Mouse (Mus musculus): Measurements from ENCODE around the gene Ppp3ca.

Gene Ppp3ca

DNA sequence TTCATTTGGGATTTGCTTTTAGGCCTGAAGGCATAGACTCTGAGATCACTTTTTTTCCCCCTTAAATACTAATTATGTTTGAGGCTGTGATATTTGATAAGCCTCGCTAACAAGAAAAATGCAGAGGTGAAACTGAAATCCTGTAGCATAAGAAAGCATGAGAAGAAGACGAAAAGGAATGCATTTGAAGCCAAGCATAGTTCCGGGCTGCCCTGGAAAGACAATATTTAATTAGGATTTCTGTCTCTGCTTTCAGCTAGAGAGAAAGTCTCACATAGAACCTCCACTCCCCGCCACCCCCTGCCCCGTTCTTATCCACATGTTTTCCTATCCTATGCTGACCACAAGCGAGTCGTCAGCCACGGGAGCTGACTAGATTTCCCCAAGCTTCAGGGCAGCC lies 241.4 kb downstream of the Ppp3ca start:
- no peak for DNase-seq (ENCODE audit: low spot score)

DNA sequence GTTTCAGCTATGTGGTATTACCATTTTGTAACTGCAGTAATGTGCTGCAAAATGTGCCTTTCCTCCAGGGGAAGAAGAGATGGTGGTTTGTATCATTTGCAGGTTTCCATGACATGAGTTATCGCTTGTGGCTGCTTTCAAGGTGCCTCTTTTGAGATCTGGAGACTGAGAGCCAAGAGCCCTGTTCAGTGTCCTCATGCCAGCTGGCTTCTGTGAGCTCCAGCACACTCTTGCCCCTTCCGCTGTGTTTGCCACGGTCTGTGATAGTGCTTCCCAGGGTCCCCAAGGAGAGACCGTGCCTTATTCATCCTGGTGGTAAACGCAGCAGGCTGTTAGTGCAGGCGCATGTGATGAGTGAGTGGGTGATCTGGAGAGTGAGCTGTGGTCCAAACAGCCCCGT lies 247.2 kb downstream of the Ppp3ca start:
- no peak for DNase-seq (ENCODE audit: low spot score)

DNA sequence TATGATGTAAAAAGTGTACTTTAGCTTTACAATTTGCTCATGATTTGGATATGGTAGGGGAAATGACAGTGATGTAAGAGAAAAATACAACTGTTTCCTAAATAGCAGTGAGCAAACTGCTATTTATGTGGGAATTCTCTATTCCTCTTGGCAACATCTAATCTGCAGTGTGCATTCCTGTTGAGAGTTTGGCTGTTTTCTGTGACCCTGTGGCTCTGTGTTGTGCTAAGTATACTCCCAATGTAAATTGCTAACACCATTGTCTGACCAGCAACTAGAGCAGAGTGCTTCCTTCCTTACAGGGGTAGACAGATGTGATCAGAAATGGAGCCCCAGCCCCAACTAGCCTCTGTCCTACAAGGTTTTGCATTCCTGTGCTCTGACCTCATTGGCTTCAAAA lies 263.1 kb downstream of the Ppp3ca start:
- DNase-seq (ENCODE audit: low spot score) = no peak

DNA sequence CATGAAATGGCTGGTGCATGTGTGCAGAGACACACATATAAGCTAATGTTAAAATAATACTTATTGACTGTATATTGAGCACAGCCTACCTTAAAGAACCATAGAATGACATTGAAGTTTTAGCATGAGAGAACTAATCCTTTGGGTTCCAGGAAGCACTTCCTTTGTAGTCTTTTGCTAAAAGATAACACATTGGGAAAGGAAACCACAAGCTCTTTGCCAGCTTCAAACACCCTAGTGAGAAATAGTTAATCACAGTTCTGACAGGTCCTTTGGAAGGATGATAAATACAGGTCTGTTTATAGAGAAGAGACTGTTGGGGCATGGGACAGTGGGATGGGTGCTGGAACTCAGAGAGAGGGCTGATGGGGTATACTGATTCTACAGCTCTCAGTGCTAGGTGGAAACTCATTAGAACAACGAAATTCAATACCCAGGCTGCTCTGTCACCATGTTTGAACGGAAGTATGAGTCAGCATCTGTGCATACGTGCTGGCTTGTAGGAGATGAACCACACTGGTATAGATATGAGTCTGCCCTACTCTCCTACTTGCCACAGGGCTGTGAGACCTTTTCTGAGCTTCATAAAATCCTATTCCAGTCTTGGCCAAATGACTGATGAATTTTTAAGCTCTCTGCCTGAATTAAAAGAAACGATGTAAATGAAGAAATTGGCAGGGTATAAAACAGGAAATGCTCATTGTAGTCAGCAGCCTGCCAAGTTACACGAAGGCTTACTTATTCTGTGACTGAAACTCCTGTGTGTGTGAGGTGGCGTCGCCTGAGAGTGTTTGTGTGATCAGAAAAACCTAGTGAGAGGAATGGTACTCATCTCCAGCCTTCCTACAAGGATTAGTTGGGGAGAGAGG lies 271.0 kb downstream of the Ppp3ca start:
- DNase-seq (ENCODE audit: low spot score) = no peak

DNA sequence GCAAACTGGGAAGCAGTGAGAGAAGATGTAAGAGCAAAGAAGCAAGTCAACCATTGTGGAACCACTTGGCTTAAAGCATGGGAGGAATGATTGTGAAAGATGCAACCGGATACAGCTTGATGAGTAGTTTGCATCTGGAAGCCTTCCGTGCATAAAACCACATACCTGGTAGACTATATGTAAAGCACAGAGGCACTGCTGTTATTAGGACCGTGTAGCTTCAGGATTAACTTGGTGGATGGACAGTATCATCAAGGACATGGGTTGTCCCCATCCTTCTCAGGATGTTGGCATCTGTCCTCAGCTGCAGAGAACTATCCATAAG lies 271.6 kb downstream of the Ppp3ca start:
- no peak for DNase-seq (ENCODE audit: low spot score)

DNA sequence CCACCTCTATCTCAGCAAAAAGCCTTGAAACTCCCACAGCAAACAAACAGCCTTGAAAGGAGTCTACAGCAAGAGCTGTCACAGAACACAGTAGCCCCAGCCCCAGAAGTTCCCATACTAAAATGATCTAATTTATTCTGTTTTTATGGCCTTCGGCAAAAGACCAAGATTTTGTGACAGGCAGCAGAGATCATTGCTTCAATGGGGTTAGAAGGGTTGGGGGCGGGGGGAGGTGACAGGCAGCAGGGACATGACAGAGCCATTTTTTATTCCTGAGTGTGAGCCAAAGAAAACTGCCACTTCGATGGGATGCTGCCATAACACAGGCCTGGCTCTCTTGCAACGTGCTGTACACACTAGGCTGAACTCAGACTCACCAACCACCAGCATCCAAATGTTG lies 275.6 kb downstream of the Ppp3ca start:
- DNase-seq (ENCODE audit: low spot score) = no peak

DNA sequence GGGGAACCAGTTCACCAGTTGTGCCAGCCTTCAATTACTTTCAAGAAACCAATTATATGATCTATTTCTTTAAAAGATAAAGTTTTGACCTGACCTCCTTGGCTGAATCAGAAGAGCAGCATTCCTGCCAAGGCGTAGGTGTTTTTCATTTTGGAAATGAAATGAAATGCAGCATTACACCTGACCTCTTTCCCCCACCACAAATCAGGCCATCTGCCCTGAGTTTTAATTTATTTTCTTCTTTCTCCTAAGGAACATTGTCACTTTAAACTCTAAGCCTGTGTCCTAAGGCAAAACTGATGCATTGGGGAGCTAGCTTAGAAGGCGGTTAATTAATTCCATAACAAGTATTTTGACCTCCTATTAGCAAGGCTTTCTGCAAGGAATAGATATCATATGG lies 276.7 kb downstream of the Ppp3ca start:
- DNase-seq (ENCODE audit: low spot score) = no peak

DNA sequence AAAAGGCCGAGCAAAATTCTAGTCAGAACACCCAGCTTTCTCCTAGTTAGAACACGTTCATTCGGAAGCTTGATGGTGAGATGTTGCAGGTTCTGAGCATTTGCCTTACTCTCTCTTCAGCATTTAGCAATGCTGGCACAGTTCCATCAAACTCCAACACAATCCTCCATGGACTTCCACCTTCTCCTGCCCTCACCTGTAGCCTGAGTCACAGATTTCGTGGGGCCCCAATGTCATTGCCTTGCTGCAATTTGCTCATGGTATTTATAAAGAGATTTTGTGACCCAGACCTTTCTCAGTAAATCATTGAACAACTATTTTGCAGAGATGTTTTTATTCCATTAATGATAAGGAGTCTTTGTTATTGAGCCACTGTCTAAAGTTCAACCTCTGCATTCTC lies 278.2 kb downstream of the Ppp3ca start:
- DNase-seq (ENCODE audit: low spot score) = no peak

DNA sequence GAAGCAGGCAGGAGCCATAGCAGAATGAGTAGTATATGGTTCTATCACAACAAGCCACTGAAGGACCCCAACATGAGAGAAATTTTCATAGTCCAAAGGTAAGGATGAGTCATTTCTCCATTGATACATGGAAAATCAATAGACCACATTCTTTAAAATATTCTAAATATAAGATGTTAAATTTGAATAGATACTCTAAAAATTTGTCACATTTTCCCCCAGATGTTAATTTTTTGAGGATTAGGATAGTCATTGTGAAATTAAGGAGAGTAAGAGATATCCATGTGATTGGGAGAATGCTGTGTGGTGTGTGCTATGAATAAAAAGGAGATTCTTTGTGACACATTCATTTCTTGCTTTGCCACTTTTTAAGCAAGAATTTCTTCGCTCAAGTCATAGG lies 281.9 kb downstream of the Ppp3ca start:
- no peak for DNase-seq (ENCODE audit: low spot score)

DNA sequence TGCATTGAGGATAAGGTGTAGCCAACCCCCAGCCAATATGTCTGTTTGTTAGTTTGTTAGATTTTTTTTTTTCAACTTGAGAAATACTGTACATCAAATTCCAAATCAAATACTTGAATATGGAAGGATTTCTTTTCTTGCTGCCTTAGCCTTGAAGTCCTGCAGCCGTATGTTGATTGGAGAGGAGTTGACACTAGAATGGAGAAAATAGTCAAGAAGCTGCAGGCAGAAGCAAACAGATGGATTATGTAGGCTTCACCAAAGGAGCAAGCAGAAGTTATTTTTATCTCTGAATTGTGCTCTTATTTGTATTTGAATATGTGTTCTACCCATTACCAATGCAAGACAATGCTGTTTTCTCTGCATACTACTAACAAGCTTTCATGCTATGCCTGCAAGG lies 282.9 kb downstream of the Ppp3ca start:
- DNase-seq (ENCODE audit: low spot score) = no peak

DNA sequence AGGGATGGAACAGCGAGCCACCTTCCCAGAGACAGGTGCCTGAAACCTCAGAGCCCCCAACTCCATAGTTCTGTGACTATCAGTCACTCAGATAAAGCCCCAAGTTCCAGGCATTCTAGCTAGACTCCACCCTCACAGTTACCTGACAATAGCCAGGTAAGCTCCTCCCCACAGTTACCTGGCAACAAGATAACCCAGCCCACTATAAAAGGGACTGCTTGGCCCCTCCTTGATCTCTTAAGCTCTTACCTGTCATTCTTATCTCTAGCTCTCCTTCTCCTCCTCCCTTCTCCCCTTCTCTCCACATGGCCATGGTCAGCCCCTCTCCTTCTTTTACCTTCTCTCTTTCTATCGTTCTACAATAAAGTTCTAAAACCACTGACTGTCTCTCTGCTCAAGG lies 285.1 kb downstream of the Ppp3ca start:
- no peak for DNase-seq (ENCODE audit: low spot score)

DNA sequence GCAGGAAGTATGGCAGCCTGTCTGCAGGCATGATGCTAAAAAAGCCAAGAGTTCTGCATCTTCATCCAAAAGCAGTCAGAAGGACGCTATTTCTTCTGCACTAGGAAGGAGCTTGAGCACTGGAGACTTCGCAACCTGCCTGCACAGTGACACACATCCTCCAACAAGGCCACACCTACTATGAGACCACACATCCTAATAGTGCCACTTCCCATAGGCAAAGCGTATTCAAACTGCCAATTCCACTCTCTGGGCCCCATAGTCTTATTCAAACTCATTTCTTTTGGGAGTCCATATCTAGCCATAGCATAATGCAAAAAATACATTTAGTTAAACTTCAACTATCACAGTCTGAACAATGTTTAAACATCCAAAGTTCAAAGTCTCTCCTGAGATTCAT lies 290.4 kb downstream of the Ppp3ca start:
- DNase-seq (ENCODE audit: low spot score) = no peak

DNA sequence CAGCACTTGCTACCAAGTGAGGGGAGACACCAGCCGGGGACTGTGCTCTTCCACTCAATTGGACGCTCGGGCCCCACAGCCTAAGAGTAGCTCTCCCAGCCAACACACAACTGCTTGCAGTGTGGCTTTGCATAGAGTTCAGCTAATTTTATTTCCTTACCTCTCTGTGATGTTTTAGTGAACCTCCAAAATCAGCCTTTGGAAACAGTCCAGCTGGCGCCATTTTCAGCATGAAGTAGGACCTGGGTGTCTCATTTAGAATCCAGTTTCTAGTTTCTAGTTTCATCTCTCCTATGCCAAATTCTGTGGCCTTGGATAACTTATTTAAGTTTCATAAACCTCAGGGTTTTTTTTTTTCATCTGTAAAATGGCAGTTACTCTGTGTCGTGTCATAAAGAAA lies 296.9 kb downstream of the Ppp3ca start:
- DNase-seq (ENCODE audit: low spot score) = no peak

DNA sequence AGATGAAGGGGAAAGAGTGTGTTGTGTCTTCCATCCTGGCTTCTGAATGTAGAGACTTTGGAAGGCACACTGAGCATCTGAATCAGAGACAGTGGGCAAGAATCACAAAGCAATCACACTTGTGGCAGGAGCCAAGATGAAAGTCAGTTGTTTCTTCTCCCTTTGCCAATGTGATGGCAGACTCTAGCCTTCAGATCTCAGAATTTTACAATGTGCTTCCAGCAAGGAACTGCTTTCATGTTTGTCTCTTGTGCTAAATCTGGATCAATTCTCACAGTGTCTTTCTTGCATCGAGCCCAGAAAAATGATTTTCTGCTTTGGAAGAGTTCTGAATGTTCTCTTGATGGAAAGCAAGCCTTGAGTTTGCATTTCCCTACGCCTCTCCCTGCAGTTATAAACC lies 297.6 kb downstream of the Ppp3ca start:
- DNase-seq (ENCODE audit: low spot score) = no peak

DNA sequence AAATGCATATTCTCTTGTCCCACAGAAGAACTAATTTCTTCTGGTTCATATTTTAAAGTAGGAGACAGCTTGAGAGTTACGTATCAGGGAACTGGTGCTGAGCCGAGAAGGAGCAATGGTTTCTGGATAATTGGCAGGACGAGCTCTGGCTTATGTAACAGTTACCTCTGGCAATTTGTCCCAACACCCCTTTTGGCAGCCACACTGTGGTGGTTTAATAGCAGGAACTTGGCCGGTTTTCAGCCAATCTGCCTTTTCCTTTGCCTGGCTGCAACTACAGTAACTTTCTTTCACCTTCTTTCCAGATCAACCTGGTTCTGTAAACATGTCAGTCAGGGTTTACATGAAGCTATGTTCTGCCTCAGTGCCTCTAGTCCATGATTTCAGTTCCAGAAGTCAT lies 299.9 kb downstream of the Ppp3ca start:
- no peak for DNase-seq (ENCODE audit: low spot score)

DNA sequence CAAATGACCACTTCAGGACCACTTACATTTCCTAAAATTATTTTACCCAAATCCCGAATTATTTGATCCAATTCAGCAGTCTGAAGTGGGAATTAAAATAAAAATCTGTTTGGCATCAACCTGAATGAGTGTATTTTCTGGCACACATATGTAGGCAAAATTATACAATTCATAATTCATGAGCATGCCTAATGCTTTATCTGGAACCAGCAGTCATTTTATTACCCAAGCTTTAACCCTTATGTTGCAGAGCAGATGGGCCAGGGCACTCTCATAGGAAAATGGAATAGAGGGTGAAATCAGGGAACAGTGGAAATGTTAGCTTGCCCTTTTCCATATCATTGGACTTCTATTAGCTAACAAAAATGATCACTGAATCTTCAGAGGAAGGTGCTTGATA lies 307.9 kb downstream of the Ppp3ca start:
- no peak for DNase-seq (ENCODE audit: low spot score)

DNA sequence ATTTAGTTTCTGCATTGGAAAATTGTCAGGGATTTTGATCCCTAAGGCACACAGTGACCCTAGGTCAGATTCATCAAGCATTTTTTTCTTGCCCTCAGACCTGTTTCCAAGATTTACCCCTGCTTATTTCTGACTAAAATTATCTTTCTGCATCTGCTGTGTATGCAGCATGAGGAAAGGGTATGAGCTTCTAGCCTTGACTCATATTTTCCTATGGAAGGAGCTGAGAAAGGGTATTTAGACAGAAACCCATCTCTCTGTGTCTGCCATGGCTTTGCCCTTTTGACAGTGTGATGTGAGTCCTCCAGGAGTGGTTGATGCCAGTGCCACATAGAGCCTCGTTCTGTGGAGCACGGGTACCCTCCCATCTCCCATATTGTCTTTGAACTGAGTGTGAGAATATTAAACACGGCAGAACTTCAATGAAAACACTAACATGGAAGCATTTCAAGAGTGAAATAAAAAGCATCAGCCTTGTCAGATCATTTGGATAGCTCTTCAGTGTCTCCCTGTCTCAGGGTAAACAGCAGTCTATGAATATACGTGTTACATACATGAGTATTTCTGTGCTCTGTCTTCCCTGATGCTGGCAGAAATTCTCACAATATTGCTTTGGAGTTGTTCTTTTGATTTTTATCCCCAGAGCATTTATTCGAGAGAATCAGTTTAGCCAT lies 311.1 kb downstream of the Ppp3ca start:
- no peak for DNase-seq (ENCODE audit: low spot score)

DNA sequence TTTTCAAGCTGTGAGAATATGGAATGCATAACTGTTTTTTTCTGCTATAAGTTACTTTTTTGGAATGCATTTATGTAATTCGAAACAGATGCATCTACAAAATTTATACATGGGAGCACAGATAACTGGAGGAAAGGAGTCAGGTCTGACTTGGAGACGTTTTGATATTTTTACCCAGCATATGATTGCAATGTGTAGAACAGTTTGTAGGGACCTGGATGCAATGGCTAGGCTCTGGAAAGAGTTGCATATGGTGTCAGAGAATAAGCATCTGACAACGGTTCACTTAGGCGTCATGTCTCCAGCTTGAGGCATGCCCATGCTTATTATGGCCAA lies 311.6 kb downstream of the Ppp3ca start:
- no peak for DNase-seq (ENCODE audit: low spot score)

DNA sequence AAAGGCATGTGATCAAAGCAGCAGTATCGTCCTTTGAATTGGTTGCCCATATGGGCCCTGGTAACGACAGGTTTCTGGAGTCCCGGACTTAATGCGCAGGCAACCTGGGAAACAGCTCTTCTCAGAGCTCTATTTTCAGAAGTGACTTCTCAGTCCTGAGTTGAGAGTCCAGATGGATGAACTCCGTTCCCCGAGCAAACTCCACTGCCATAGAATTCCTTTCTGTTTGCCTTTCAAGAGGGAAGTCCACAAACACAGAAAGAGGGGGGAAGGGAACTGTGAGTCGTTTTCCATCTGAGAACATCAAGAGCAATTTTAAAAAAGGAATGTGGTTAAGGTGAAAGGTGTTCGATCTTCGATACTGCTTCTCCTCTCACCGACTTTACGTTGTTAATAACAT lies 312.1 kb downstream of the Ppp3ca start:
- DNase-seq (ENCODE audit: low spot score) = no peak

DNA sequence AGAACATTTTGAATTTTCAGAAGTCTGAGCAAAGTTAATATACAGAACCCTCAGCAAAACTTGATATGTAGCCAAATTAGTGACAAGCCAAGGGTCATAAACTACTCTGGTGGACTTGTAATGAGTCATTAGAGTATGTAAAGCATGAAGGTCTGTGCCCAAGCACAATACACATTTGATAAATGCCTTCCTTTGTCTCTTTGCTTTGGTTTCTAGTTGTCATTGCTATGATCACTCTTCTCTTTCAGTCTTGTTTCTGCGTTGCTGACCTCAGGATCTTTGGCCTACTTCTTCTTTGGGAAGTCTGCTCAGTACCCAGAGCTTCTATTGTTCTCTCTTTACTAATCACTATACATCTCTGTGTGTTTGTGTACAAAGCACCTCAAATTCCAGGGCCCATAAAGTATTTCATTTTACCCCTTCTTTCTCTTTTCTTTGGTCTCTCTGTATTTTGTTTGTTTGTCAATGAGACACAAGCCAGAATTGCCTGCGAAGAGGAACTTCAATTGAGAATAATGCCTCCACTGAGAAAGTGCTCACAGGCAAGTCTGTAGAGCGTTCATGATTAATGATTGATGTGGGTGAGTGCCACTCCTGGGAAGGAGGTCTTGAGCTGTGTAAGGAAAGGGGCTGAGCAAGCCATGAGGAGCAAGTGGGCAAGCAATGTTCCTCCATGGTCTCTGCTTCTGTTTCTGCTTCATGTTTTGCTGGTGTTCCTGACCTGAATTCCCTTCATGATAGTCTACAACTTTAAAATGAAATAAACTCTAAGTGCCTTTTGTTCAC lies 316.4 kb downstream of the Ppp3ca start:
- DNase-seq (ENCODE audit: low spot score) = no peak

All from MN1 (cell line).